Mouse (Mus musculus) hindbrain, embryonic 11.5 days (tissue): Measurements from ENCODE around the gene Gm3336. TPM values are rescaled to one million over a fixed set of nuclear protein-coding genes. Genes with fewer than 3 reads are reported as not detected.

ENCODE experiments used
- ATAC-seq: fragments of 200-750 bp; cut with Nextera tagmentation; 2 replicates; pipeline ENCODE4 v1.8.0; 2017; ENCODE audit warnings: mild to moderate bottlenecking, moderate TSS enrichment, moderate library complexity; ENCODE audit not compliant: low FRiP score
- DNase-seq: peaks from one replicate; pipeline ENCODE4 v3.0.0-alpha.2; 2015; ENCODE audit warnings: low spot score
- H3K27ac ChIP-seq: fragments of 300-500 bp; sonication (generic); 2 replicates; pipeline ENCODE4 v1.5.1; 2014; ENCODE audit warnings: mild to moderate bottlenecking, low read depth, low read length
- H3K27me3 ChIP-seq: fragments of 300-500 bp; sonication (generic); 2 replicates; pipeline ENCODE4 v1.6.1; 2014; ENCODE audit warnings: mild to moderate bottlenecking, low read length, moderate library complexity, mixed read lengths; ENCODE audit not compliant: control insufficient read depth, insufficient read depth
- H3K36me3 ChIP-seq: fragments of 300-500 bp; sonication (generic); 2 replicates; pipeline ENCODE4 v1.6.1; 2014; ENCODE audit warnings: mild to moderate bottlenecking, low read length, moderate library complexity, mixed read lengths; ENCODE audit not compliant: control insufficient read depth, insufficient read depth
- H3K4me1 ChIP-seq: fragments of 300-500 bp; sonication (generic); replicated peaks from 2 replicates; pipeline ENCODE4 v1.6.1; 2014; ENCODE audit warnings: low read length, mixed read lengths; ENCODE audit not compliant: control insufficient read depth, insufficient read depth
- H3K4me2 ChIP-seq: fragments of 300-500 bp; sonication (generic); replicated peaks from 2 replicates; pipeline ENCODE4 v1.6.1; 2014; ENCODE audit warnings: mild to moderate bottlenecking, low read depth, low read length
- H3K4me3 ChIP-seq: fragments of 300-500 bp; sonication (generic); 2 replicates; pipeline ENCODE4 v1.5.1; 2014; ENCODE audit warnings: low read depth, low read length
- H3K9ac ChIP-seq: fragments of 300-500 bp; sonication (generic); 2 replicates; pipeline ENCODE4 v1.6.1; 2014; ENCODE audit warnings: low read depth, low read length
- H3K9me3 ChIP-seq: fragments of 300-500 bp; sonication (generic); 2 replicates; pipeline ENCODE4 v1.6.1; 2016; ENCODE audit warnings: low read length; ENCODE audit not compliant: control insufficient read depth
- WGBS: fragments of 180-500 bp; shearing (Covaris S2); extraction: QIAGEN DNeasy Blood & Tissue Kit; methylation state at CpG from one replicate; pipeline ENCODE4 v1.1.7; 2014; 5-methylcytosine and 5-hydroxymethylcytosine counted together
- polyA plus RNA-seq: library from polyadenylated mRNA; unstranded; fragments of >200 nt; fragmentation: Nextera tagmentation; extraction: Ambion mirVana; gene quantifications from 2 replicates; pipeline ENCODE4 v1.2.1, GENCODE M21; 2014

Gm3336 gene
- polyA plus RNA-seq, 1 experiment from 2014 or later, result not detected

DNA sequence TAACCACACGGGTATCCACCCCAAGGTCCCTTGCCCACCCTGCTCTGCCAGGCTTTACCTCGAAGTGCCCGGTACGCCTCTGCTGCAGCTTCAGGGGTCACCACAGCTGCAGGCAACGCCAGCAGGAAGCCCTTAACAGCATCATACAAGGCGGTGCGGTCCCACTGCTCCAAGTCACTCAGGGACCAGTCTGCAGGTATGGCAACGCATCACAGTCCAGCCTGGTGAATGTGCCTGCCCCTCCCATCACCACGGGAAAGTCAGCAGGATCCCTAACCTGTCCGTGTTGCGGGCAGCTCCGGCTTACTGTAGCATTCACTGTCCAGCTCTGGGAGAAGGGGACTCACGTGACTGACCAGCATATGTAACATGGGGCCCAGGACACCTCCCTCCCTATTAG lies 53.7 kb downstream of the Gm3336 start:
- no peak overlapping the region for H3K9ac ChIP-seq
- H3K36me3 ChIP-seq, result peaks cover 7% of the 10 kb centered on the region; the same call in 1 of the 2 replicates
- no peak overlapping the region for H3K27ac ChIP-seq
- no peaks in the 10 kb centered on the region; the same call in 1 of the 2 replicates for H3K27me3 ChIP-seq
- WGBS, result 94% methylated on average over 13 of the region's 13 CpGs
- H3K4me2 ChIP-seq, result no peak overlapping the region
- H3K4me1 ChIP-seq, result peaks cover 7% of the 10 kb centered on the region
- ATAC-seq, result no peak
- H3K9me3 ChIP-seq, result no peaks in the 10 kb centered on the region
- H3K4me3 ChIP-seq, result no peak overlapping the region
- no peak for DNase-seq

Other genes with a start within 250 kb of the Gm3336 start
- gene Klhl26, start 241.6 kb upstream of the Gm3336 start, polyA plus RNA-seq, result 11.1 and 12.8 TPM in 2 replicates
- 15.6 and 19.6 TPM in 2 replicates for gene Tmem59l, start 231.2 kb upstream of the Gm3336 start, polyA plus RNA-seq
- 2.4 and 6.6 TPM in 2 replicates for gene Crlf1, start 225.4 kb upstream of the Gm3336 start, polyA plus RNA-seq
- gene Rex1bd, start 211.8 kb upstream of the Gm3336 start, polyA plus RNA-seq, result 129 and 136 TPM in 2 replicates
- 814 and 839 TPM in 2 replicates for gene Uba52, start 207.7 kb upstream of the Gm3336 start, polyA plus RNA-seq
- gene Fkbp8, start 190.8 kb upstream of the Gm3336 start, polyA plus RNA-seq, result 226 and 243 TPM in 2 replicates
- 48.3 and 52.6 TPM in 2 replicates for gene Kxd1, start 190.6 kb upstream of the Gm3336 start, polyA plus RNA-seq
- 15.4 and 16.5 TPM in 2 replicates for gene Ell, start 179.1 kb upstream of the Gm3336 start, polyA plus RNA-seq
- gene Isyna1, start 124.2 kb upstream of the Gm3336 start, polyA plus RNA-seq, result 57.9 and 65.1 TPM in 2 replicates
- gene Ssbp4, start 109.7 kb upstream of the Gm3336 start, polyA plus RNA-seq, result 126 and 129 TPM in 2 replicates
- gene Lrrc25, start 102.4 kb upstream of the Gm3336 start, polyA plus RNA-seq, result 0.85 and 0.97 TPM in 2 replicates
- not detected in 2 replicates for gene Gdf15, start 86.1 kb upstream of the Gm3336 start, polyA plus RNA-seq
- gene Pgpep1, start 58.2 kb upstream of the Gm3336 start, polyA plus RNA-seq, result 170 TPM in 2 replicates
- gene Lsm4, start 45.3 kb upstream of the Gm3336 start, polyA plus RNA-seq, result 282 and 299 TPM in 2 replicates
- 126 and 137 TPM in 2 replicates for gene Jund, start 19.6 kb upstream of the Gm3336 start, polyA plus RNA-seq
- gene Iqcn, start 15.1 kb upstream of the Gm3336 start, polyA plus RNA-seq, result 0.03 and 0.14 TPM in 2 replicates
- 0.09 TPM in 1 of 2 replicates, not detected in the other for gene Pde4c, start 5.2 kb downstream of the Gm3336 start, polyA plus RNA-seq
- gene Rab3a, start 36.1 kb downstream of the Gm3336 start, polyA plus RNA-seq, result 91.5 and 94.3 TPM in 2 replicates
- gene Mpv17l2, start 42.4 kb downstream of the Gm3336 start, polyA plus RNA-seq, result 38.7 and 40.6 TPM in 2 replicates
- 31.5 and 36.5 TPM in 2 replicates for gene Pik3r2, start 58.2 kb downstream of the Gm3336 start, polyA plus RNA-seq
- gene Mast3, start 86.5 kb downstream of the Gm3336 start, polyA plus RNA-seq, result 11.2 and 12.3 TPM in 2 replicates
- 0.08 TPM in 1 of 2 replicates, not detected in the other for gene Il12rb1, start 89.9 kb downstream of the Gm3336 start, polyA plus RNA-seq
- gene Arrdc2, start 121.2 kb downstream of the Gm3336 start, polyA plus RNA-seq, result 9.9 and 10.3 TPM in 2 replicates
- gene Kcnn1, start 144.7 kb downstream of the Gm3336 start, polyA plus RNA-seq, result 10.7 and 12.2 TPM in 2 replicates
- 162 and 173 TPM in 2 replicates for gene Ccdc124, start 155.4 kb downstream of the Gm3336 start, polyA plus RNA-seq
- gene Slc5a5, start 174.2 kb downstream of the Gm3336 start, polyA plus RNA-seq, result 0.47 and 0.71 TPM in 2 replicates
- 3,048 and 3,182 TPM in 2 replicates for gene Rpl18a, start 178.9 kb downstream of the Gm3336 start, polyA plus RNA-seq
- 32.3 and 34.3 TPM in 2 replicates for gene Map1s, start 187.4 kb downstream of the Gm3336 start, polyA plus RNA-seq